Mouse (Mus musculus): Measurements from ENCODE around the gene E2f4. TPM values are rescaled to one million over a fixed set of nuclear protein-coding genes. Genes with fewer than 3 reads are reported as not detected.

Gene E2f4
- total RNA-seq, 4 experiments from 2014 or later, result 18.7 to 21.9 (median 21.4) TPM

DNA sequence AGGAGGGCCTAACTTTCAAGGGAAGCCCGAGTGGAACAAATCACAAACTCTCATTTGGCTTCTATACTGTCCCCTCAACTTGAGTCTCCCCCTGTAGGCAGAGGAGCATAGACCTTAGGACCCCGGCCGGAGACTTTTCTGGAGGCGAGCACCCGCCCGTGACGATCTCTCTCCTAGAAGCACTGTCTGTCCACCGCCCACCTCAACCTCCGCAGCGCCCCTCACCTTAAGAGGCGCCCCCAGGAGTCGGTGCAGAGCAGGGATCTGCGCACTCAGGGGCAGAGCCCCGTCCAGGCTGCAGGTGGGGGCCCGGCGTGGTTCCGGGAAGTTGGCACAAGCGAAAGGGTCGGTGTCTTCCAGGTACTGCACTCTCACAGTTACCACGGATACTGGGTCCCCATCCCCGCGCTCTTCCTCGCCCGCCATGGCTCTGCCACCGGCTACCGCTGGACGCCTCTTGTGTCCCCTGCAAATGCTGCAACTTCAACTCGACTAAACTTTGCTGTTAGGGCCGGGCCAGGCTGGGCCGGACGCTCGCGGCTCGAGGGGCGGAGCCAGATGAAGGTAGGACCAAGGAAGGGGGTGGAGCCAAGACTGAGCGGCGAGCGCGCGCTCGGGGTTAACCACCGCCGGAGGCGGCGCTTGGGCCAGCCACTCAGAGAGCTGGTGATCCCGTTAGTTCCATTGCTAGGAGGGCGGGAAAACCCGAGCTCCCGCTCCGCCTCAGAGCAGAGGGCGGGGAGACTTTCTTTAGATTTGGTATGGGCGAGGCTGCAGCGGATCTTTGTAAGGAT lies 50.2 kb downstream of the E2f4 start, which contains the start of gene Fhod1:
TSS of gene Fhod1 (minus strand) at position 526 of the 794 bp plus-strand sequence.
- DNase-seq (ENCODE audit: low spot score), result peak; percentile 93

GRCm38 (mm10) chr8:105348450-105349095 lies 51.1 kb downstream of the E2f4 start, which contains the start of gene Slc9a5:
Slc9a5 (plus strand) TSS chr8:105348843.
- DNase-seq (ENCODE audit: low spot score), result no peak

- DNase-seq (ENCODE audit: low spot score), result no peak
These were observed 51.8 kb downstream of the E2f4 start for GRCm38 (mm10) chr8:105349096-105349771.

- DNase-seq (ENCODE audit: low spot score), result no peak
These were observed 52.7 kb downstream of the E2f4 start for GRCm38 (mm10) chr8:105350186-105350585.

DNA sequence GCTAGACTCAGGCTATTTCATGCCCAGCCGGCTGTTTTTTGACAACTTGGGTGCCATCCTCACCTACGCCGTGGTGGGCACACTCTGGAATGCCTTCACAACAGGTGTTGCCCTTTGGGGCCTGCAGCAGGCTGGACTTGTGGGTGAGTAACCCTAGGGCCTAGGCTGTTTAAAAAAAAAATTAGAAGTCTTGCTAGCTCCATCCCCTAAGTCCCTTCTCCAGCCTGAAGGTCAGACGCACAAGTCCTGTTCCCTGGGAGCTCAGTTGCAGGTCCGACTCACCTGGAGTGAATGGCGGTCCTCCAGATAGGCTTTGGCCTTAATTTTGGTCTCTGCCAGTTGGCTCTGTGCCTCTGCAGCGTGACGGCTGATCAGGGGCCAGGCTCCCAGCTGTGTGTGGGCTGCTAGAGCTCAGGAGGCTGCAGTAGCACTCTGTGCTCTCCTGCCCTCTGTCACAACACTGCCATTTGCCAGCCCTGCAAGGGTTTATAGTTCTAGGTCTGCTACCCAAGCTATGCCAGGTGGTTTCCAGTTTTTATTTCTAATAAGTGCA lies 56.2 kb downstream of the E2f4 start:
- DNase-seq (ENCODE audit: low spot score), result no peak

- no peak for DNase-seq (ENCODE audit: low spot score)
These were observed 57.1 kb downstream of the E2f4 start for GRCm38 (mm10) chr8:105354549-105354948.

Small RNA genes within 50 kb of the gene (microRNA-seq; reads per million reads assigned to microRNA genes)
- not detected for gene Gm27320
- gene Mir328, result 1,878 reads per million, percentile 87 among the genes with 10 or more reads in this experiment

Other genes with a start within 250 kb of the E2f4 start
- gene Ces3a, start 249.1 kb upstream of the E2f4 start, total RNA-seq (2022), result under 1 TPM in 1 of 4 experiments, not detected in 3; 0.16 TPM
- gene Ces3b, start 213.9 kb upstream of the E2f4 start, total RNA-seq (2022), result under 1 TPM in 2 of 4 experiments, not detected in 2; 0.26 to 0.33 TPM
- gene Ces4a, start 165.9 kb upstream of the E2f4 start, total RNA-seq (2022), result not detected
- 10 to 100 TPM; 19.2 to 21.8 (median 21.0) TPM for gene Cbfb, start 127.0 kb upstream of the E2f4 start, total RNA-seq (2022)
- 10 to 100 TPM; 14.4 to 20.9 (median 17.4) TPM for gene D230025D16Rik, start 72.5 kb upstream of the E2f4 start, total RNA-seq (2022)
- 1 to 10 TPM; 2.5 to 3.8 (median 3.4) TPM for gene B3gnt9, start 42.5 kb upstream of the E2f4 start, total RNA-seq (2022)
- gene Tradd, start 33.1 kb upstream of the E2f4 start, total RNA-seq (2022), result 1 to 10 TPM; 3.7 to 5.7 (median 5.2) TPM
- gene Fbxl8, start 33.0 kb upstream of the E2f4 start, total RNA-seq (2022), result 1 to 10 TPM; 2.0 to 2.6 (median 2.5) TPM
- 1 to 10 TPM; 3.3 to 5.0 (median 4.5) TPM for gene Hsf4, start 27.9 kb upstream of the E2f4 start, total RNA-seq (2022)
- 10 to 100 TPM; 23.7 to 28.3 (median 27.1) TPM for gene Nol3, start 21.5 kb upstream of the E2f4 start, total RNA-seq (2022)
- 1 to 10 TPM; 1.1 to 1.6 (median 1.5) TPM for gene 4931428F04Rik, start 7.8 kb upstream of the E2f4 start, total RNA-seq (2022)
- 1 to 10 TPM; 3.6 to 6.2 (median 4.8) TPM for gene Exoc3l, start 1.6 kb upstream of the E2f4 start, total RNA-seq (2022)
- 1 to 10 TPM in 3 of 4 experiments, under 1 TPM in 1; 0.75 to 1.8 (median 1.3) TPM for gene Elmo3, start 7.9 kb downstream of the E2f4 start, total RNA-seq (2022)
- gene Lrrc29, start 28.6 kb downstream of the E2f4 start, total RNA-seq (2022), result 1 to 10 TPM in 2 of 4 experiments, under 1 TPM in 2; 0.69 to 1.8 (median 1.1) TPM
- gene Tmem208, start 28.7 kb downstream of the E2f4 start, total RNA-seq (2022), result 10 to 100 TPM; 23.9 to 28.1 (median 26.0) TPM
- 1 to 10 TPM; 5.8 to 8.1 (median 6.3) TPM for gene Fhod1, start 50.3 kb downstream of the E2f4 start, total RNA-seq (2022)
- under 1 TPM; 0.41 to 0.79 (median 0.48) TPM for gene Slc9a5, start 51.2 kb downstream of the E2f4 start, total RNA-seq (2022)
- not detected for gene Plekhg4, start 75.6 kb downstream of the E2f4 start, total RNA-seq (2022)
- gene Kctd19, start 115.8 kb downstream of the E2f4 start, total RNA-seq (2022), result under 1 TPM in 3 of 4 experiments, not detected in 1; 0.11 to 0.31 (median 0.28) TPM
- gene Lrrc36, start 115.9 kb downstream of the E2f4 start, total RNA-seq (2022), result under 1 TPM; 0.19 to 0.56 (median 0.45) TPM
- 10 to 100 TPM; 25.8 to 42.5 (median 34.9) TPM for gene Tppp3, start 173.9 kb downstream of the E2f4 start, total RNA-seq (2022)
- 10 to 100 TPM; 13.0 to 15.3 (median 13.5) TPM for gene Zdhhc1, start 199.2 kb downstream of the E2f4 start, total RNA-seq (2022)
- under 1 TPM in 1 of 4 experiments, not detected in 3; 0.22 TPM for gene Hsd11b2, start 221.1 kb downstream of the E2f4 start, total RNA-seq (2022)